Mouse (Mus musculus): Measurements from ENCODE around the gene Trpv2.

GRCm38 (mm10) chr11:62566211-62566610 lies 8.1 kb upstream of the Trpv2 start:
- TF ChIP-seq MAFK (IDR thresholded peaks at IDR 0.05; ENCODE audit: insufficient replicate concordance, low read length) (no peak), POLR2A (IDR thresholded peaks at IDR 0.05; ENCODE audit: low read depth, low read length) (no peak), CTCF (conservative IDR thresholded peaks at IDR 0.05 in 1 of 2, IDR thresholded peaks at IDR 0.05 in 1 of 2; ENCODE audit: low read depth in 2 of 2, low read length in 2 of 2) (no peak), USF2 (conservative IDR thresholded peaks at IDR 0.05; ENCODE audit: low read depth, low read length) (no peak), USF1 (IDR thresholded peaks at IDR 0.05; ENCODE audit: low read depth, low read length) (no peak), ZNF384 (IDR thresholded peaks at IDR 0.05; ENCODE audit: low read depth, low read length) (no peak), ETS1 (conservative IDR thresholded peaks at IDR 0.05; ENCODE audit: low read depth, low read length) (no peak), MYC (IDR thresholded peaks at IDR 0.05; ENCODE audit: low read depth, low read length) (no peak), ZC3H11A (IDR thresholded peaks at IDR 0.05; ENCODE audit: low read depth, low read length) (no peak), EP300 (IDR thresholded peaks at IDR 0.05; ENCODE audit: low read length) (no peak), IRF4 (IDR thresholded peaks at IDR 0.05; ENCODE audit: low read depth, low read length) (no peak)

All from CH12.LX (cell line).